Mouse (Mus musculus): Measurements from ENCODE around the gene Blm.

GRCm38 (mm10) chr7:80557161-80557560, 22.2 kb upstream of the Blm start:
- no peak for TF ChIP-seq GATA1 (IDR thresholded peaks at IDR 0.05; ENCODE audit: low read length)
- no peak for TF ChIP-seq TAL1 (IDR thresholded peaks at IDR 0.05; ENCODE audit: low read length)

Data from erythroblast, embryonic 14.5 days (primary cell).